Mouse (Mus musculus): ENCODE measurements around the gene Rad51d. TPM values are rescaled to one million over a fixed set of nuclear protein-coding genes. Genes with fewer than 3 reads are reported as not detected.

The Rad51d gene
- polyA plus RNA-seq, 1 experiment: 16.4 TPM

DNA sequence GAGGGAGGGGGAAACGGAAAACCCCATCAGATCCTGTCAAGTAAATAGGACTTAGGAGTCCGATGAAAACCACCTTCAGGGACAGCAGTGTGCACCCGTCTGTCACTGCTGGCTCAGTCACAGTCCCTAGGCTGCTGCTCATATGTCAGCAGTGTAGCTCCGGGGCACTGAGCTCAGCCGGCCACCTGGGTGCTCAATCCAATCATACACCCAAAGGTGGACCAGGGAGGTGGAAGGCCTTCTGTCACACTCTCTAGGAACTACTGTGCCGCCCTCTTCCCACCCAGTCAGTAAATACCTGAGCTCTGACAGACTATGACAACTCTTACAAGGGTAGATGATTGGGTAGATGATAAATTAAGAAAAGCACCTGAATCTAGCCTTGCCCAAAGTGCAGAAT is 29.7 kb downstream of the Rad51d start:
- TF ChIP-seq POLR2A (IDR thresholded peaks at IDR 0.05; ENCODE audit: borderline replicate concordance, low read depth, low read length): no peak
- no peak for TF ChIP-seq CTCF (IDR thresholded peaks at IDR 0.05; ENCODE audit: low read depth, low read length)
- H3K4me3 ChIP-seq (ENCODE audit: insufficient read depth, low read length): no peak overlapping the region
- no peak overlapping the region for H3K27ac ChIP-seq (ENCODE audit: insufficient read depth, low read depth, low read length)
- H3K4me1 ChIP-seq (ENCODE audit: control insufficient read depth, insufficient read depth, low read length): no peaks in the 10 kb centered on the region

DNA sequence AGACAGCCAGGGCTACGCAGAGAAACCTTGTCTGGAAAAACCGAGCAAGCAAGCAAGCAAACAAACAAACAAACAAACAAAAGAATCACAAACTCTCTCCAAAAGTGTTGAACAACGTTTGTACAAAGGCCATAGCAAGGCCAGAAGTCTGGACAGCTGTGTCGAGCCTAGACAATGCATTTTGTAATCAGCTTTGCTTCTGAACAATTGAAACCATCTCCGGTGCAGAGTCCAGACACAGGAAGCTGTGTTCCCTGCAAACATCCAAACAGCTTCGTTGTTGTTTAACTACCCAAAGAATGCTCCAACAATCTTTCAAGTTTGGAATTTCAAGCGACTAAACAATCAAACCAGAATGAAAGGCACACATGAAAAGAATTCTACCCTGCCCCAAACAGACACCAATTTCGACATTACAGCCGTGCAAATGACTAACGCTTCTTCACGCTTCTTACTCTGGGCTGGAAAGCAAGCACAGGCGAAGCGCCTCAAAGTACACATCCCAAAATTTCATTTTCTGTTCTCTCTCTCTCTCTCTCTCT is 33.0 kb downstream of the Rad51d start:
- Histone ChIP-seq H3K4me3 (ENCODE audit: insufficient read depth, low read length) (no peak overlapping the region), H3K27ac (ENCODE audit: insufficient read depth, low read depth, low read length) (no peak overlapping the region), H3K4me1 (ENCODE audit: control insufficient read depth, insufficient read depth, low read length) (no peaks in the 10 kb centered on the region)
- TF ChIP-seq POLR2A (IDR thresholded peaks at IDR 0.05; ENCODE audit: borderline replicate concordance, low read depth, low read length): no peak
- TF ChIP-seq CTCF (IDR thresholded peaks at IDR 0.05; ENCODE audit: low read depth, low read length): no peak

DNA sequence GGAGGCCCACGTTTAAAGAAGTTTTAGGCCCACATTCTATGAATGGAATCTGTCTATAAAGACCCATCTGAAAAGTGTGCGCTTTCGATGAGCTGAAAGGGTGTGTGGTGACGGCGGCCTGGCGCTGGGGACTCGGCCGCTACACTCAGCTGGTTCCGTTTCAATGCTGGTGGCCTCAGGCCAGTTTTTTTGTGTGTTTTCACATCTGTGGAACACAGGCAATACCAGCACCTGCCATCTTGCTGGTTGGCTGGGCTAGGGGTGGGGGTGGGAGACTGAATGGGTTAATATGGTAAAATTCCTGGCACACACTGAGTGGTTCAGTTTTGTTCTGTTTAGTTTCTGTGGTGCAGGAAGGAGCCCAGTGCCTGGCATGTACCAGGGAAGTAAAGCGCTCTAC is 34.4 kb downstream of the Rad51d start:
- Histone ChIP-seq H3K4me1 (ENCODE audit: control insufficient read depth, insufficient read depth, low read length) (no peaks in the 10 kb centered on the region), H3K27ac (ENCODE audit: insufficient read depth, low read depth, low read length) (no peak overlapping the region), H3K4me3 (ENCODE audit: insufficient read depth, low read length) (no peak overlapping the region)
- TF ChIP-seq CTCF (IDR thresholded peaks at IDR 0.05; ENCODE audit: low read depth, low read length): no peak
- TF ChIP-seq POLR2A (IDR thresholded peaks at IDR 0.05; ENCODE audit: borderline replicate concordance, low read depth, low read length): no peak

DNA sequence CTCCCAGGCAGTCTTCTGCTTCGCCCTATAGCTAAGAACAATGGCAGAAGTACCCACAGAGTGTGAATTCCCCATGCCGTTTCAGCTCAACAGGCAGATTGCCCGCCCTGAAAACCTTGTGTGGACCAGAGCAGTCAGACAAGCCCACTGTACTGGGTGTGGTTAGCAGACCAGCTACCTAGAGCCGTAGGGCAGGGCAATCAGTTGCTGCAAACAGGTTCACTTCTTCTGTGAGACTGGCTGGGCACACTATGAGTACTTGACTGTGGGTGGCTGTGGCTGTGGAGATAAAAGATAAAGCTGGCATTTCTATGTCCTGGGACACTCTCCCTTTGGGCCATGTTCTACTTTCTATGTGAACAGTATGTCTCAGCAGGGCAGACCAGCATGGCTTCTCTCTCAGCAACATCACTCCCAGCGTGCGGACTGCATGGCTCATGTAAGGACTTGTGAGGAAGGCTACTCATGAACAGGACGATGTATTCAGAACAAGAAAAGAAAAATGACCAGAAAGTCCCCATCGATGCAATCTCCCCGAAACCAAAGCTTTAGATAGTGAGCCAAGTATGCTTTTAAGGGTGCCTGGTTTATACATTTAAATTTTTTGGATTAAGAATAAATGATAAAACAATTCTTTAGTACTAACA is 35.0 kb downstream of the Rad51d start:
- TF ChIP-seq CTCF (IDR thresholded peaks at IDR 0.05; ENCODE audit: low read depth, low read length) (no peak), POLR2A (IDR thresholded peaks at IDR 0.05; ENCODE audit: borderline replicate concordance, low read depth, low read length) (no peak)
- no peaks in the 10 kb centered on the region for H3K4me1 ChIP-seq (ENCODE audit: control insufficient read depth, insufficient read depth, low read length)
- H3K27ac ChIP-seq (ENCODE audit: insufficient read depth, low read depth, low read length): no peak overlapping the region
- no peak overlapping the region for H3K4me3 ChIP-seq (ENCODE audit: insufficient read depth, low read length)

DNA sequence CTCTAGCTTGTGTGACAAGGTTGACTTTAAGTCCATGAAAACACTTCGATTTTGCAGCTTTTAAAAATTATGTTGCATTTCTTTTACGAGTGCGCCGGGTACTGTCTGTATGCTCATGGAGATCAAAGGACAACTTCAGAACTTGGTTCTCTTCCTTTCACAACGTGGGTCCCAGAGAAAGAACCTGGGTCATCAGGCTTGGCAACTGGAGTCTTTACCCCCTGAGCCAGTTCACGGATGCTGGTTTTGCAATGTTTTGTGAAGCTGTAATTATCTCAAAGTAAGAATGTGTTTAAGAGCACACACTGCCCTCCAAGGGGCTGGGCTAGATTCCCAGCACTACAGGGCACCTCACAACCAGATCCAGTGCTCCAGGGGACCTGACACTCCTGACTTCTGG is 36.3 kb downstream of the Rad51d start:
- no peaks in the 10 kb centered on the region for H3K4me1 ChIP-seq (ENCODE audit: control insufficient read depth, insufficient read depth, low read length)
- H3K27ac ChIP-seq (ENCODE audit: insufficient read depth, low read depth, low read length): no peak overlapping the region
- H3K4me3 ChIP-seq (ENCODE audit: insufficient read depth, low read length): no peak overlapping the region
- no peak for TF ChIP-seq CTCF (IDR thresholded peaks at IDR 0.05; ENCODE audit: low read depth, low read length)
- TF ChIP-seq POLR2A (IDR thresholded peaks at IDR 0.05; ENCODE audit: borderline replicate concordance, low read depth, low read length): no peak

DNA sequence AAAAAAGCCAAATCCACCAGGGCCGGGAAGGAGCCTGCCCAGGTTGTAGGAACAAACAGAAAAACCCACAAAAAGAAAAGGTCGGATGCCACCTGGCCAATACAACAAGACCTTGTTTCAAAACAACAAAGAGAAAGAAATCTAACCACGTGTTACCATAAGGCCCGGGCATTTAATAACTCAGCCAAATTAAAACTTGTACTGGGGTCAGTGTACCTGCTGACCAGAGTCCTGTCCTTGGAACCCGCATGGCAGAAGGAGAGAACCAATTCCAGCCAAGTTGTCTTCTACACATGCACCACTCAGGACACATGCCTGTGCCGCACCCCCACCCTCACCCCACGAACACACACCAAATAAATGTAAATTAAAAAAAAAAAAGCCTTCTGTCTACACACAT is 37.5 kb downstream of the Rad51d start:
- H3K4me3 ChIP-seq (ENCODE audit: insufficient read depth, low read length): no peak overlapping the region
- TF ChIP-seq POLR2A (IDR thresholded peaks at IDR 0.05; ENCODE audit: borderline replicate concordance, low read depth, low read length) (no peak), CTCF (IDR thresholded peaks at IDR 0.05; ENCODE audit: low read depth, low read length) (no peak)
- H3K27ac ChIP-seq (ENCODE audit: insufficient read depth, low read depth, low read length): no peak overlapping the region
- no peaks in the 10 kb centered on the region for H3K4me1 ChIP-seq (ENCODE audit: control insufficient read depth, insufficient read depth, low read length)

DNA sequence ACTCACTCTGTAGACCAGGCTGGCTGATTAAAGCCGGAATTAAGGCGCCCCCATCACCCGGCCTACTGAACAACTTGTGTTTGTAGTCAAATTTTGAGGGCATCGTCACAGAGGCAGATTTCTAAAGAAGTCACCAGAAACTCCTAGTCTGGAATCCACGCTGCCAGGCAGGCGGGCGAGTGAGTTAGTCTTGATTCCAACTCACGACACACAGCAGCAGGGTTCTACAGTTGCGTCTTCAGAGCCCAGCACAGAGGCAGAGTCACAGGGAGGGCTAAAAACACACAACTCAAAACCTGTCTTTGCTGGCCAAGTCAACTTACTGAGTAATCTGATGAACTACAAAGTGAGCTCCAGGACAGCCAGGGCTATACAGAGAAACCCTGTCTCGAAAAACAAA is 37.9 kb downstream of the Rad51d start:
- no peaks in the 10 kb centered on the region for H3K4me1 ChIP-seq (ENCODE audit: control insufficient read depth, insufficient read depth, low read length)
- H3K4me3 ChIP-seq (ENCODE audit: insufficient read depth, low read length): no peak overlapping the region
- no peak for TF ChIP-seq CTCF (IDR thresholded peaks at IDR 0.05; ENCODE audit: low read depth, low read length)
- no peak overlapping the region for H3K27ac ChIP-seq (ENCODE audit: insufficient read depth, low read depth, low read length)

DNA sequence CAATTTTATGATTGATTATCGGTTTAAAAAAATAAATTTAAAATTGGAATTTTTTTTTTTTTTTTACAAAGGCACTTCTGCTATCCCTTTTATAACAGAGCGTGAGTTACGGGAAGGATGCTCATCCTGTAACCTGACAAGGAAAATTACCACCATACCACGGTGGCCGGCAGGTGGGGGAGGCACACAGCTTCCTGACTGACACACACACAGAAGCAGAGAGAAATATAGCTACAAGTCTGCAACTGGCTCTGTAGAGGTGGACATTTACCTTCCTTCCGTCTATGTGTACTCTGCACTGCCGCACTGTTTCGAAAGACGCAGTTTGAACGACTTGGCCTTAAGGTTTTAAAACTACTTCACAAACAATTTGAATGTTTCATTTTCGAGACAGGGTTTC is 38.3 kb downstream of the Rad51d start:
- TF ChIP-seq CTCF (IDR thresholded peaks at IDR 0.05; ENCODE audit: low read depth, low read length): no peak
- Histone ChIP-seq H3K4me1 (ENCODE audit: control insufficient read depth, insufficient read depth, low read length) (no peaks in the 10 kb centered on the region), H3K27ac (ENCODE audit: insufficient read depth, low read depth, low read length) (no peak overlapping the region), H3K4me3 (ENCODE audit: insufficient read depth, low read length) (no peak overlapping the region)

DNA sequence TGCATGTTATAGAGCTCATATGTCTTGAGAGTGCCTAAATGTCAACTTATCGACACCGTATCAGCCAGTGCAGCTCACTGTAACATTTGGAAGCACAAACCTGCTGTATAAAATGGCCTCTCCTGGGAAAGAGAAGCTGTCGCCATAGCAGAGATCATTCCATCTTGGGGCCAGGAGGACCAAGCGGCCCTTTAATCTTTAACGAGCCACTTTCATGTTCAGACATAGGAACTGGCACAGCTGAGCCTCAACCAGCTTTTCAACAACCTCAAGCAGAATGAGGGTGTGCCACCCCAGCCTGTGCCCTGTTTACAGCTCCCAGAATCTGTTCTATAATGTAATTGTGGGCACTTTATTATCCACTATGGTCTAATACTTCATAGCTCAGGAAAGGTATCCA is 40.2 kb downstream of the Rad51d start:
- H3K4me1 ChIP-seq (ENCODE audit: control insufficient read depth, insufficient read depth, low read length): peaks cover 3% of the 10 kb centered on the region

DNA sequence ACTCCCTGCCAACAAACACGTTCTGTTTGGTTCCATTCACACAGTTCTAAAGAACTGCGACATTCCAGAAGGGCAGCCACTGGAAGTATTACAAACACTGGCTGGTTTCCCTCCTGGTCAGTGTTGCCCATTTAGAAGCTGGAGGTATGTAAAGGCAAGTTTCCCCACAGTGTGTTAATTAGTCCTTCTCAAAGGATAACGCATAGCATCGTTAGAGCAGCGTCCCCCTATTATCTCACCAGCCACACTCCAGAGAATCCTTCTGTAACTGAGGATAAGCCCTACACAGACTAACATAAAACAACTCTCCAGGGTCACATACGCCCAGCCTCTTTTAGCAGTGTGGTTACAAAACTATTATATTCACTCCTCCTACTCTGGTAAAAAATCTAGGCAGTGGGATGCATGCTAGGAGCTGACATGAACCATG is 42.8 kb downstream of the Rad51d start:
- H3K4me3 ChIP-seq (ENCODE audit: insufficient read depth, low read length): no peak overlapping the region
- no peak overlapping the region for H3K27ac ChIP-seq (ENCODE audit: insufficient read depth, low read depth, low read length)
- H3K4me1 ChIP-seq (ENCODE audit: control insufficient read depth, insufficient read depth, low read length): peaks cover 13% of the 10 kb centered on the region
- TF ChIP-seq CTCF (IDR thresholded peaks at IDR 0.05; ENCODE audit: low read depth, low read length) (no peak), POLR2A (IDR thresholded peaks at IDR 0.05; ENCODE audit: borderline replicate concordance, low read depth, low read length) (no peak)

More for the DNA sequence above, 40.2 kb downstream of the Rad51d start:
- H3K4me3 ChIP-seq (ENCODE audit: insufficient read depth, low read length): no peak overlapping the region
- H3K27ac ChIP-seq (ENCODE audit: insufficient read depth, low read depth, low read length): no peak overlapping the region
- TF ChIP-seq CTCF (IDR thresholded peaks at IDR 0.05; ENCODE audit: low read depth, low read length) (no peak), POLR2A (IDR thresholded peaks at IDR 0.05; ENCODE audit: borderline replicate concordance, low read depth, low read length) (no peak)

DNA sequence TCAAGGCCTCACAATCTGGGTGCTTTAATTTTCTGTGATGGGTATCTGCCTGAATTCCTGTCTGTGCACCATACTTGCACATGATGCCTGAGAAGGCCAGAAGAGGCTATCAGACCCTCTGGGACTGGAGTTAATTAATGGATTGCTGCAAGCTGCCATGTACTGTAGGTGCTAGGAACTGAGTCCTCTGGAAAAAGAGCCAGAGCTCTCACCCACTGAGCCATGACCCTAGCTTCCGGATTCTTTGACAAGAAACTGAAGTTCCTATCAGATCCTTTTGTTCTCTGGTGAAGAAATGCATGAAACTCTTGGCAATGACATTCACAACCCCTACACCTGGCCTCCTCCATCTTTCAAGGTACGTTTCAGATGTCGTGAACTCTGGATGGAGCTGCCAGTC is 43.5 kb downstream of the Rad51d start:
- H3K4me1 ChIP-seq (ENCODE audit: control insufficient read depth, insufficient read depth, low read length): peaks cover 16% of the 10 kb centered on the region
- TF ChIP-seq CTCF (IDR thresholded peaks at IDR 0.05; ENCODE audit: low read depth, low read length) (no peak), POLR2A (IDR thresholded peaks at IDR 0.05; ENCODE audit: borderline replicate concordance, low read depth, low read length) (no peak)
- no peak overlapping the region for H3K27ac ChIP-seq (ENCODE audit: insufficient read depth, low read depth, low read length)
- H3K4me3 ChIP-seq (ENCODE audit: insufficient read depth, low read length): no peak overlapping the region

All from bone marrow macrophage, adult 2 months (primary cell).